Mouse (Mus musculus) induced T-regulatory cell, adult 2 months (primary cell): ENCODE measurements around the gene Usp54.
"Not testable (repeated sequence)": the region's sequence is repeated elsewhere in the genome, so short reads cannot be mapped to it uniquely, and the experiment has no call there.

ENCODE experiments used
- DNase-seq: peaks from one replicate; pipeline ENCODE4 v3.0.0-alpha.2; 2012; ENCODE audit warnings: low read depth

Usp54 gene

DNA sequence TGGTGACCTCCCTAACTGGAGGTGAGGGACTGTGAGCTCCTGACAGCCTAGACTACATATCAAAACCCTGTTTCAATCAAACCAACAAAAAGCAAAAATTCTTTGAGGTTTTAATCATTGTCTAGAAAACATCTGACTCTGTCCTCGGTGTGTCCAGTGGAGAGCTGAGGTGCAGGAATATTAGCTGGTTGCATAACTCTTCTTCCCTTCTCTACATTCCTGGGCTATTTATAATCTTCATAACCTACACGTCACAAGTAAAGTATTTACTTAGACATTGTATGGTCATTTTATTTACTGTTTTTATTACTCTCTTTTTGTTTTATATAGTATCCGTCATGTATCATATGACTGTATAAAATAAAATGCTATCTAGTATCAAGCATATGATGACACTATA is 31.3 kb downstream of the Usp54 start:
- DNase-seq = no peak

DNA sequence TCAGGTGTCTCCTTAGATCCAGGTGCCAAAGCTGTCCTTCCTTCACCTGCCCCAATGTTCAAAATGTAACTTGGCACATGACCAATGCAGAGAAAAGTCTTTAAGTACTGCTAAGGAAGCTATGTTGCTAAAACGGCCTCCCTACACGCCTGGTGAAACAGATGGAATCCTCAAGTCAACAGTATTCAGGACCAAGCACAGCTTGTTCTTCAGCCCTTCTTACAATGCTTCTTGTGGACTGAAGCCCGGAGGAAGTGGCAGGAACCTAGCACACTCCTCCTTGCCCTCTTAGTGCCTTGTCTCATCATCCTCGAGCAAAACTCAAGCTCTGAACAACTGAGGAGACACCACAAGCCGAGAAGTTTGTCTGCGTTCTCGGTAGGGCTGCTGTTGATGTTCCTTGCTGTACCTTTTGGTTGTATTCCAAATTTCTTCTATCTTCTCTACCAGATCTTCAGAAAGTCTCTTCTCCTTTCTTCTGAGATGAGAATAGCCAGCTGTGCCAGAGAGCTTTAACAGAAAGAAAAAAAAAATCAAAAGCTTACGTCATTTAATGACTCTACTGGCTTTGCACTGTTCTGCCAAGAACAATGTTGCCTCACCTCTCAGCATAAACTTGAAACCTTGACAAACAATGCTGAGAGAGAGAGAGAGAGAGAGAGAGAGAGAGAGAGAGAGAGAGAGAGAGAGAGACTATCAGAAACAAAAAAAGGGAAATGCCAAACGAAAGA is 33.3 kb downstream of the Usp54 start:
- DNase-seq = no peak

DNA sequence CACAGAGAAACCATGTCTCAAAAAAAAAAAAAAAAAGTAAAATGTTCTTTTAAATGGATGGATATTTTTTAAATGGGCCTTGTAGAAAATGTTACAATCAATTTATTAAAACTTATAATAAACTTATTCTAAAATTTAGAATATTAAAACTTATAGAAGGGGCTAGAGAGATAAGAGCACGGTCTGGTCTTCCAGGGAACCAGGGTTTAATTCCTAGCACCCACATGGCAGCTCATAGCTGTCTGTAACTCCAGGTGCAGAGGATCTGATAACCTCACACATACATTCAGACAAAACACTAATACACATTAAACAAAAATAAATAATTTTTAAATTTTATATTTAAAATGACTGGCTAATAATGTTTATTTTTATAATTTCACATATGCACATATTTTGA is 39.6 kb downstream of the Usp54 start:
- DNase-seq = no peak

DNA sequence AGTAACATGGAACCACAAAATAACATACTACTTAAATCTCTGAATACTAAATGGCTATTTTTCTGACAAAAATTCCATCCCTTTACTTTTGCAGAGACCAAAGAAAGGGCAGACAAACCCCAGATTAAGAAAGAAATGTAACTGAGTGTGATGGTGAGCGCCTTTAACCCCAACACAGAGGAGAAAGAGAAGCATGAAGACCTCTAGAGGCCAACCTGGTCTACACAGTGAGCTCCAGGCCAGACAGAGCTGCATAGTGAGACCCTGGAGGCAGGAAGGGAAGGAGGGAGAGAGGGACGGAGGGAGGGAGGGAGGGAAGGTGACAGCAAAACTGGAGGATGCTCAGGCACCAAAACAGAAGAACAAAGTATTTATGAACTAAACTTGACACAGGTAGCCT is 40.7 kb downstream of the Usp54 start:
- DNase-seq = no peak

DNA sequence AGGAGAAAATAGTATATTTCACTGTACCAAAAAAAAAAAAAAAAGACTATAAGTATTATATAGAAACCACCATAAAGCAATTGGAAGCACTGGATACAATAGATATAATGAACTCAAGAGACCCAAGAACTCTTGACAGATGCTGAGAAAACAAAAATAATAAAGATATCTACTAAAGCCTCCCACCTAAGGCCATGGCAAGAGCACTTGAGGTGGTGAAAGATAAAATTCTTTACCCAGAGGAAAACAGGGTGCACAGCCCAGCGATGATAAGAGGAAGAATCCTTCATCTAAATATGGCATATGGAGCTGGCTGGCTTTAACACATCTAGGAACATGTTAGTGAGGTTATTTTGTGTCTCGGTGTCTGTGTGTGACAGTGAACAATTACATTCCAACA is 41.3 kb downstream of the Usp54 start:
- no peak for DNase-seq

DNA sequence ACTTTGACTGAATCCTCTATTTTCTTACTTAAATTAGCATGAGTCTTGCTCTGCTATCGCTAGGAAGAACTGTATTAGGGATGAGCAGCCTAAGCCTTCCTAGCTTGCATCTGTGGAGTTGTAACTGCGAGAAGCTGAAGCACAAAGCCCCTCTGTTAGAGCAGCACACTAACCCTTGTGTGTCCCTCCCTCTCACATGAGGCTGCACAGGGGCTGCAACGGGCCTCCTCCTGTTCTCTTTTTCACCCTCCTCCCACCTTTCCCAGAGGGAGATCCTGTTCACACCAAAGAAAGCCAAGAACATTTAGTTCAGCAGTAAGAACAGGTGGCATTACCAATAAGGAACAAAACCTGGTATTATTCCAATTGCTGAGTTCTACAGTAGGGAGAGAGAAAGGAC is 45.1 kb downstream of the Usp54 start:
- DNase-seq = no peak

DNA sequence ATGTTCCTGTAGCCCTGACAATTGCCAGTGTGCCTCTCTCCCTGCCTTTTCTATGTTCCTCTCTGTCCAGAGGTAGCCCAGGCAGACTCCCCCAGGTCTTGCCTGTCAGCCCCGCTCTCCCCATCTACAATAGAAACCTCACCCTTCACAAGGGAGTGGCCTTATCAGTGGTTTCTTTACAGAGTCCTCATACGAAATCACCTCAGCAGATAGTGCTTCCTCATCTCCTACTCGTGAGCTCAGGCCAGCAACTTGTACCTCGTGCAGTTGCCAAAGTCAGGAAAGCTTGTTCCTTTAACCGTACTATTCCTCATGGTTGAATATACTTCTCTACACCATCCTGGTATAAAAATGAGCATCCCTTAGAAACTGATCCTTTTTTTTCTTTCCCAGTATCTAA is 53.4 kb downstream of the Usp54 start:
- DNase-seq = no peak

DNA sequence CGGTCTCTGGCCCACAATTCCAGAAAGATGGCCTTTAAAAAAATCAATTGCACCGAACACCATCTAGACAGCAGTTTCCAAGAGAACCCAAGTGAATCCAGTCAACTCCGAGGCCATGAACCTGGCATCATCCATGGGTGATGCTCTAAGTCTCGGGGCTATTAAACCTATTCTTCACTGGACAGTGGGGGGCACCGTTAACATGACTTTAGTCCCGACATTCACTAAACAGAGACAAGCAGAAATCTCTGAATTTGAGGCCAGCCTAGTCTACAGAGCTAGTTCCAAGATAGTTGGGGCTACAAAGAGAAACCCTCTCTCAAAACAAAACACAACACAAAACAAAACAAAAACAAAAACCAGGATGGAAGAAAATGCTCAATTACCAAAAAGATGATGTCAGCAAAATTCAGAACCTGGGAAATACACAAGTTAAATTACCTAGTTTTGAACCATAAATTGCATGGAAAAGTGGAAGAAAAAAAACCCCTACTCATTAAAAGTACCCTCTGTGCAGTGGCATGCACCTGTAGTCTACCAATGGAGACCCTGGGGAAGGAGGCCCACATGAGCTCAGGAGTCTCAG is 61.9 kb downstream of the Usp54 start:
- DNase-seq = no peak

DNA sequence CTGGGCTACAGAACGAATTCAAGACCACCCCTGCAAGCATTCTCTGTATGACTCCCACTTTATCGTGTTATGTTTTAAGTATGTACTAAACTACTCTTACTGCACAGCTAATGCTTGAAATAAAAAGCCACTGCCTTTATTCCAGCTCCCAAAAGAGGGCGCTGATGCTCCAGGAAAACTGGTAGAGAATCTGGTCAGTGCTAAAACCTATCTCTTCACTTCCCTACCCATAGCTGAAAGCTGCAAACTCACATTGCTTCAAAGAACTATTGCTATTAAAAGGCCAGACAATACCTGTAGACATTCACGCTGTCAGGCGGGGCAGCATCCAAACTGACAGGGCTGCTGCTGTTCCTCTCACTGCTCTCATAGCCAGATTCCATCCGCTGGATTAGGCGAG is 64.7 kb downstream of the Usp54 start:
- peak; percentile 76 for DNase-seq

DNA sequence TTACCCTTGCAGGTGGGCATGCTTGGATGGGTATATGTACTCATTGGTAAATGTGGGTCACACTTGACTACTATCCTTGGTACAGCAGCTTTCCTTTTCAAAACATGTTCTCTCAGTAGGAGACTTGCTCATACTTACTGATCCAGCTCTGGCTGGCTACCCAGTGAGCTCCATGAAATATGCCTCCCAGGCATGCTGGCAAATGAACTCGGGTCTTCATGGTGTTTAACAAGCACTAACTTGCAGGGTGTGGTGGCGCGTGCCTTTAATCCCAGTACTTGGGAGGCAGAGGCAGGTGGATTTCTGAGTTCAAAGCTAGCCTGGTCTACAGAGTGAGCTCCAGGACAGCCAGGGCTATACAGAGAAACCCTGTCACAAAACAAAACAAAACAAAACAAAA is 67.7 kb downstream of the Usp54 start:
- not testable (repeated sequence) for DNase-seq

DNA sequence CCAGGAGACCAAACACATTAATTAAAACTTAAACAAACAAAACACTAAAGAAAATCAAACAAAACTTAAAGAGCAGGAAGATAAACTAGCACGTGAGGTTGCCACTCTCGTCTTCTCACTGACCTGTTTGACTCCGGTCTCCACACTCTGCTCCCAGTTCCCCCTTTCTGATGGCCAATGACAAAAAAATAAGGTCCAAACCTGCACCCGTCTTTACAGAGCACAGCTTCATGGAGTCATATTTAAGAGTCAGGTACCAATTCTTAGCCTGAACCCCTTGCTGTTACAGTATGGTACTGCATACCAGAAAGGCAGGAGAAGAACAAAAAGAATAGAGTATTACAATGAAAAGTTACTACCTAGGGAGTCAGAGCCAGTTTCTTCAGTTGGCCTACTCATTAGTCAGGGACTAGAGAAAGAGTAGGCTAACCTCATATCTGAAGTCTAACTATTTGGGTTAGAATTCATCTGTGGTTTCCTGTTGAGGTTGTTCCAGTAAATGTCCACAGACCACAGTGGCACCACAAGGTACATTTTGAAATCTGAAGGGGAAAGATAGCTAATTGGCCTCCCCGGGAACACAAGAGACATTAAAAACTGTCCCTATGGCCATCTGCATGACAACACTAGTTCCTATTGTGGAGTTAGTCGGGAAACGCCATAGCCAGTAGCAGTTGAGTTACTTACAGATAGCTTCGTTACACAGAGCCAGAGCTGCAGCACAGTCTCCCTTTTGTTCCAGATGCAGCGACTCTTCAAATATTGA is 75.4 kb downstream of the Usp54 start:
- DNase-seq = peak; percentile 21

DNA sequence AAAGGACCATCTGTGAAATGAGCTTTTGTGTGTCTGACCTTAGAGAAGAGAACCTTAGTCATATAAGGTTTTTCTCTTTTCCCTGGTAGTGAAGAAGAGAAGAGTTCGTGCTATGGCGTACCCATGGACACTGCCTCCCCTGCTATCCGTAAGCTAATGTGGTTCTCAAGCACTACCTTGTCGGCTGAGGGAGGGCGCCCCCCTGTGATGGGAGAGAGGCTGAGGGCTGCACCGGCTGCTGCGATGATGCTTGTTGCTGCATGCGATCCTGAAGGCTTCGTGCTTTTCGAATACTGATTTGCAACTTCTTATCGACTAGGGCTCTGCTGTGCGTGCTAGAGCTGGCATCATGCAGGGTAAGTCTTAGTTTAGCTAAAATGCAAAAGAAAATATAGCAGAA is 76.2 kb downstream of the Usp54 start:
- no peak for DNase-seq

DNA sequence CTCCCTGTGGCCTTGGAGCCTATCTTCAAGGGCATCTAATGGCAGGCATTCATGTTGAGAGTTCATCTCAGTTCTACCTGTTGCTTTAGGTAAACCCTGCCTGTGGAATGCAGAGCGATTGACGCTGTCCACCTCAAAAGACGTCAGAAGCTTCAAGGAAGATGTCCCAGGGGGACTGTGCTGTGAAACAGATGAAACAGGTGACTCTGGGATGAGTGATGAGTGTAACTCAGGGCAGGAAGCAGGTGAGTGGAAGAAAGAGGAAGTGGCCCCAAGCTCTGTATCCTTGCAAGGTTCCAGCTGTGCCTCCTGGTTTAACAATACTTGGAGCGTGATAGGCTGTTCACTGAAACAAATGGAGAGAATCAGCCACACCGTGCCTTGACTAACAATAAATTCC is 79.0 kb downstream of the Usp54 start:
- no peak for DNase-seq

DNA sequence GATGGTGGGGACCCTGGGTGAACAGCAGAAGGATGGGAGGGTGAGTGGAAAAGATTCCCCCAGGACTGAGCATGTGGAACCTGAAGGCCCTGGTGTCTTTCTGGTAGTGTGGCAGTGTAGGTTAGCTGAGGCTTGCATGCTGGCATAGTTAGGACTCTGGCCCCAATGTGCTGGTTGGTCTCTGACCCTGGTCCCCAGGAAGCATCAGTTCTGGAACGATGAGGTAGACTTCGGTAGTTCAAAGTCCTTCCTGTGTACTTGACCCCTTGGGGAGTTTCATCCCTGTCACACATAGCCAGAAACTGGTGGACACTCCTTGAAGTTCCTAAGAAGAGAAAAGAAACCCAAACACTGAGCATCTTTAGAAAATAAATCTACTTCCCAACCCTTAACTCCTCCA is 90.7 kb downstream of the Usp54 start:
- DNase-seq = no peak

DNA sequence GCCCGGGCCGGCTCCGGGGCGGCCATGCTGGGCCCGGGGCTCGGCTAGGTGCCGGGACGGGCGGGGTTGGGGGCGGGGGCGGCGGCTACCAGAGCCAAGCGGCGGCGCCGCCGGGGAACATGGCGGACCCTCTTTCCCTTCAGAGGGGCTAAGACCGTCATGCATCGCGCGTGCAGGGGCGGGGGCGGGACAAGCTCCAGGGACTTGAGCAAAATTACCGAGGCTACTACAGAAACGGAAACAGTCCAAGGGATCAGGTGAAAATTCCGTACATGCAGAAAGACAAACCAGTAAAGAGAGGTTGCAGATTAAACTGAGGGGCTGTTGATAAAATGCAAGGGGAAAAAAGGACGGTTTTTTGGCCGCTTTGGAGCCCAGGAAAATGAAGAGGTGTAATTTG is 94.4 kb downstream of the Usp54 start, which contains the start of gene Ppp3cb:
TSS of gene Ppp3cb (minus strand) at position 159 of the 400 bp plus-strand sequence.
- peak; percentile 94 for DNase-seq

DNA sequence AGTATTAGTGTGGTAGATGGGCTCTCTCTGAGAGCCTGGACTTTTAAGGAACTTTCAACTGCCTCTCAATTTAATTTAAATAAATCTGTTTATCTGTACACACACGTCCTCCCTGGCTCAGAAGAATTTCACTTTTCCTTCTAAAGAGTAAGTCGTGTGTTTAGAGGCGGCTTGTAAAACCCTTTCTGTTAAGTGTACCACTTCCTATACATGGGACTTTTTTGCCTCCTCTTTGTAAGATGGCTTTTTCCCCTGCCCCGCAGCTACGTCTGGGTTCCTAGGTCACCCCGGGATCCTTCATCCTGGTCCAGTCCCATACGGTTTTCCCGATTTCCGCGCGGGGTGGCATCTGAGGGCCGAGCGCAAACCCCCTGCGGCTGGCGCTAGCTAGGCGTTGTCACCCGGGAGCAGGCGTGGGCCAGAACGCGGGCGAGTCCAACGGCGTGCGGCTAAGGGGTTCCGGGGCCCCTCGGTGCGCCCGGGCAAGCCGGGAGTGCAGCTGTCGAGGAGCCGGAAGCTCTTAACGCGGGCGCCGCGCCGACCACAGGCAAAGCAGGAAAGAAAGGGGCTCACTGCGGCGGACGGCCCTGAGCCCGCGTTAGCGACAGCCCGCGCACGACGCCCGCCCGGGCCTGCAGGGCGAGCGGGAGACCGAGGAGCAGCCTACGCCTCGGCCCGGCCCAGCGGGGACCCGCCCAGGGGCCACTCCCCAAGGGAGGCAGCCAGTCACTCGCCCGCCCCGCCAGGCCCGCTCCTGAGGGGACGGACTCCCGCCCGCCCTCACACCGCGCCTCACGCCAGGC is 95.1 kb downstream of the Usp54 start:
- DNase-seq = peak; percentile 86

DNA sequence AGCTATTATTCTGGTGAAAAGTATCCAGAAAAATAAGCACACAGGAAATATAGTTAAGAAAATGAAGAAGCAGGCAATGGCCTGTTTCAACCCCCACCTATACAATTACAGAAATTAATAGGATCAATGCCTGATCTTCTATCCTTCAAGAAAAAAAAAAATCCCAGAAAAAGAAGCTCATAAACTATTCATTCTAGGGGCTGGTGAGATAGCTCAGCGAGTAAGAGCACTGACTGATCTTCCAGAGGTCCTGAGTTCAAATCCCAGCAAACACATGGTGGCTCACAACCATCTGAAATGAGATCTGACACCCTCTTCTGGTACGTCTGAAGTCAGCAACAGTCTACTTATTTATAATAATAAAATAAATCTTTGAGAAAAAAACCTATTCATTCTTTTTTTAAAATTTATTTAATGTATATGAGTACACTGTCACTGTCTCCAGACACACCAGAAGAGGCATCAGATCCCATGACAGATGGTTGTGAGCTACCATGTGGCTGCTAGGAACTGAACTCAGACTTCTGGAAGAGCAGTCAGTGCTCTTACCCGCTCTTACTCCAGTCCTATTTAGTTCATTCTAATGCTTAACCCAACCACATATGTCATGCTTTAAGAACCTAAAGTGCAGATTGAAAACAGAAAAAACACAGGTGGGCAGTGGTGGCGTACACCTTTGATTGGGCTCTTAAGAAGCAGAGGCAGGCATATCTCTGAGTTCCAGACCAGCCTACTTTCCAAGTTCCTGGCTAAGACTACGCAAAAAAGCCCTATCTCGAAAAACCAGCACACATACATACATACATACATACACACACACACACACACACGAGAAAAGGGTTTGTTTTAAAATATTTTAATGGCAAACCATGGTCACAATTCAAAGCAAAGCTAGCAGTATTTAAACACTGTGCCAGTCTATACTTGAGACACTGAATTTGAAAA is 96.1 kb downstream of the Usp54 start:
- DNase-seq = peak; percentile 43

DNA sequence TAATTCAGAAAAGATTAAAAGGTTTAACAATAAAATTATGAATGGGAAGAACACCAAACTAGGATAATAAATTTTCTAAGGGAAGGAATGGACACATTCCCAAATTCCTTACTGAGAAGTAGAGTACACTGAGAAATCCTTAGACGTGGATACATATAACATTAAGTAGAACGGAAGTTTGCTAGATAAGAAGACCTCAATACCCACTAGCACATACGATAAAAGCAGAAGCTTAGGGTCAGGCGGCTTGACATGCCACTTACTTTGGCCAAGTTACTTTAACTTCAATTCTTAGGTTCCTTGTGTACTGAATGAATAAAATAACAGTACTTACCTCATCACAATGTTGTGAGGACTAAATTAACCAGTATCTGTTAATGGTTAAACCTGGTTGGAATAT is 111.2 kb downstream of the Usp54 start:
- DNase-seq = no peak

DNA sequence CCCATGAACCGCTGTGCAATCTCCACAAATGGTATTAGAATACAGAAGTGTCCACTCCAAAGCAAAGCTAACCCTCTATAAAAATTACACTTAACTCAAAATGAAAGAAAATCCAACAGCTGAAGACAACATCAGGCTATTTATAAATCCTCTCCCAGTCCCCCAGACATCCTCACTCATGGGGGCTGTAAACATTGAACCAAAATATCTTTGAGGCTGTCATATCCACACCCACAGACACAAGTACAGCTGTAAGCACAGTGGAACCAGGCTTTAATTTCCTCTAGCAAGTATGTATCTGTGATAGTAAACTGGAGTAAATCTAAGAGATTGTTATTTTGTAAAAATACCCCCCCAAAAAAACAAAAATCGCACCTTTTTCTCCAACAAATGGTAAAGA is 120.7 kb downstream of the Usp54 start:
- DNase-seq = no peak

DNA sequence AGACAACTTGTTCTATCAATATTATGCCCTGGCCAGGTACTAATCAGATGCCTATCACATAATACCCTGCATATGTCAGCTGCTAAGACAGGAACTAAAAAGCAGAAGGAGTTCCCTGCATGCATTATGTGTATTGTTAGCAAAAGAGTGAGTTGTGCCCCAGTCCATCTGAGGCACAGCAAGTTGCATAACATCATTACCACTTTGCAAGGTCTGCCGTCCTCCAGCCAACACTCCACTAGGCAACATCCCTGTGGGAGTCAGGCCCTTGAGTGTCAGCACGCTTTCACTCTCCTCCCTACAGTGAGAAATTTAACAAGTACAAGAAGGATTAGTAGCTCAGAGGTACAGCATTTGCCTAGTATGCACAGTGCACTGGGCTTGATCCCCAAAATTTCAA is 132.4 kb downstream of the Usp54 start:
- no peak for DNase-seq

DNA sequence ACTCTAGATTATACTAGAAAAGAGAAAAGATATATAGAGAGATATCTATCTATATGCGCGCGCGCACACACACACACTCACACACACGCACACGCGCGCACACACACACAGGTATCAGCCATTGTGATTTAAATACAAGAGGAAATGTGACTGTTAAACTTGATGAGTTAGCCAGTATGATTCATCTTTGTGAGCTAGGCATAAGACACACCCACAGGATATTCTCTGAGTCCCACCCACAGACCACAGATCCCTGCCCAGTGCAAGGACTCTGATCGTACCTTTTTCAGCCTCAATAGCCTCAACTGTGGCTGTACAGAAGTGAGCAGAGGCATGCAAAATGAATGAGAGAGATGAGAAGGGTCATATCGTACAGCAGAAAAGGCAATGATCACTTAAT is 137.9 kb downstream of the Usp54 start:
- peak; percentile 62 for DNase-seq
